ENCODE assay signal across 7 mouse cellular contexts in the genomic region with DNA sequence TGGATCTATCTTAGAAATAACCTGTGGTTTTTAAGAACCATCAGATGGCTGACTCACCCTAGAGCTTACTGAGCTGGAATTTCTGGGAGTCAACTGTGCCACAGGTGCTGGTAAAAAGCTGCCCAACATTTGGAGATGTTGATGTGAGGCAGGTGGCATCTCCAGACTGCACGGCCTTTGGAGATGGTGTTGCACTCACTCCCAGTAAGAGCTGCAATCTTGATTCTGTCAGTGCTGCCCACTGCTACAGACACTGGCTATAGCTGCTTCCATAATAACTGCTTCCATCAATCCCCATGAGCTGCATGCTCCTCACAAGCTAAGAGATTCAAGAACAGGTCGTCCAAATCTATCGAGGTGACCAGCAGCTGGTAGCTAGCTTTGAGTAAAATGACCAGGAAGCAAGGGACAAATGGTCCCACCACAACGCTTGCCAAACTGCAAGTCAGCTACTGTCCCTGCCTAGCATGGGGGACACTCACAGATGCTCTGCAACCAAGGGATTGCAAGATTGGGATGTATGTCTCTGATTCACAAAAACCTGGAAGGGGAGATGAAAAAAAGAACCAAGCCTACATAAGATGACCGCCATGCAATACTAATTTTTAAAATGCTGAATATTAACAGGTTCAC. TPM values are rescaled to one million over a fixed set of nuclear protein-coding genes. Genes with fewer than 3 reads are reported as not detected.
DNase-seq lines count a peak whose midpoint lies in the region; ATAC-seq and TF ChIP-seq lines count a peak whose summit lies in the region.

No protein-coding gene starts in this region.

- H3K27me3 ChIP-seq in lung, embryonic 16.5 days (ENCODE audit: control insufficient read depth, insufficient read depth, low read depth, low read length): peaks cover 2% of the 10 kb centered on the region; the same call in 1 of the 2 replicates
- H3K27me3 ChIP-seq in embryonic facial prominence, embryonic 15.5 days: 0 out of 2 replicates have a peak, but pooled peaks cover 2% of the 10 kb centered on the region
- H3K27me3 ChIP-seq in limb, embryonic 10.5 days (ENCODE audit: low read depth, poor library complexity, severe bottlenecking): peaks cover 10% of the 10 kb centered on the region
- no peaks in the 10 kb centered on the region for H3K27me3 ChIP-seq in neural tube, embryonic 15.5 days (replicated peaks)

- no peak for DNase-seq in lung, adult 2 months
- no peak for DNase-seq in limb, embryonic 10.5 days (ENCODE audit: low spot score)
- DNase-seq in yolk sac, embryonic 10.5 days (ENCODE audit: low spot score): no peak
- no peak for DNase-seq in embryo, embryonic 9.5 days (ENCODE audit: extremely low spot score)

- TF ChIP-seq CTCF in lung, adult 2 months (IDR thresholded peaks at IDR 0.05; ENCODE audit: insufficient read depth, low read length): no peak

- peaks cover 11% of the 10 kb centered on the region for H3K36me3 ChIP-seq in lung, embryonic 16.5 days (ENCODE audit: control insufficient read depth, insufficient read depth, low read length)
- H3K36me3 ChIP-seq in embryonic facial prominence, embryonic 15.5 days: peaks cover 29% of the 10 kb centered on the region
- H3K36me3 ChIP-seq in limb, embryonic 10.5 days: peaks cover 35% of the 10 kb centered on the region
- peaks cover 28% of the 10 kb centered on the region for H3K36me3 ChIP-seq in neural tube, embryonic 15.5 days

- peaks cover 16% of the 10 kb centered on the region for H3K4me1 ChIP-seq in lung, embryonic 16.5 days (replicated peaks; ENCODE audit: control insufficient read depth, insufficient read depth, low read length)
- no peaks in the 10 kb centered on the region for H3K4me1 ChIP-seq in lung, adult 2 months (ENCODE audit: control insufficient read depth, insufficient read depth, low read length)
- peaks cover 17% of the 10 kb centered on the region for H3K4me1 ChIP-seq in embryonic facial prominence, embryonic 15.5 days
- H3K4me1 ChIP-seq in limb, embryonic 10.5 days: peaks cover 19% of the 10 kb centered on the region
- peaks cover 28% of the 10 kb centered on the region for H3K4me1 ChIP-seq in neural tube, embryonic 15.5 days

- no peak overlapping the region for H3K27ac ChIP-seq in lung, embryonic 16.5 days (ENCODE audit: low read length)
- H3K27ac ChIP-seq in embryonic facial prominence, embryonic 15.5 days (replicated peaks): no peak overlapping the region
- H3K27ac ChIP-seq in limb, embryonic 10.5 days: no peak overlapping the region
- no peak overlapping the region for H3K27ac ChIP-seq in neural tube, embryonic 15.5 days (replicated peaks)

- H3K9me3 ChIP-seq in lung, embryonic 16.5 days (ENCODE audit: control insufficient read depth, low read length): no peaks in the 10 kb centered on the region
- H3K9me3 ChIP-seq in embryonic facial prominence, embryonic 15.5 days (replicated peaks): no peaks in the 10 kb centered on the region
- H3K9me3 ChIP-seq in limb, embryonic 10.5 days (replicated peaks): no peaks in the 10 kb centered on the region
- no peaks in the 10 kb centered on the region for H3K9me3 ChIP-seq in neural tube, embryonic 15.5 days (replicated peaks)

- WGBS in lung, embryonic 16.5 days: 74% methylated on average over 5 of the region's 5 CpGs
- 67% methylated on average over 5 of the region's 5 CpGs for WGBS in lung, adult 2 months
- WGBS in embryonic facial prominence, embryonic 15.5 days: 80% methylated on average over 5 of the region's 5 CpGs
- WGBS in limb, embryonic 10.5 days: 80% methylated on average over 5 of the region's 5 CpGs
- 80% methylated on average over 5 of the region's 5 CpGs for WGBS in neural tube, embryonic 15.5 days

- no peak for TF ChIP-seq POLR2A in lung, adult 2 months (IDR thresholded peaks at IDR 0.05; ENCODE audit: borderline replicate concordance, extremely low read depth, low read depth, low read length)

- H3K4me2 ChIP-seq in lung, embryonic 16.5 days (ENCODE audit: low read depth, low read length): peak overlapping the region; percentile 70
- H3K4me2 ChIP-seq in embryonic facial prominence, embryonic 15.5 days (replicated peaks): peak overlapping the region; percentile 67
- peak overlapping the region; percentile 71 for H3K4me2 ChIP-seq in neural tube, embryonic 15.5 days

- peak overlapping the region; percentile 79 for H3K9ac ChIP-seq in lung, embryonic 16.5 days (ENCODE audit: low read length)
- H3K9ac ChIP-seq in embryonic facial prominence, embryonic 15.5 days: no peak overlapping the region
- peak overlapping the region; percentile 85 for H3K9ac ChIP-seq in neural tube, embryonic 15.5 days (replicated peaks)

- no peak for ATAC-seq in lung, embryonic 16.5 days (ENCODE audit: low read depth)
- ATAC-seq in embryonic facial prominence, embryonic 15.5 days (ENCODE audit: insufficient number of reproducible peaks, low FRiP score, low TSS enrichment, low read depth): no peak
- no peak for ATAC-seq in neural tube, embryonic 15.5 days (ENCODE audit: low FRiP score)

- H3K4me3 ChIP-seq in lung, embryonic 16.5 days (ENCODE audit: low read length): peak overlapping the region; percentile 70
- no peak overlapping the region for H3K4me3 ChIP-seq in lung, adult 2 months (replicated peaks; ENCODE audit: extremely low read depth, low read depth, low read length)
- H3K4me3 ChIP-seq in embryonic facial prominence, embryonic 15.5 days (replicated peaks): peak overlapping the region; percentile 80
- peak overlapping the region; percentile 70 for H3K4me3 ChIP-seq in limb, embryonic 10.5 days
- peak overlapping the region; percentile 71 for H3K4me3 ChIP-seq in neural tube, embryonic 15.5 days (replicated peaks)

RNA-seq across cellular contexts. Expression of a gene that starts 1.3 kb away (rescaled TPM):
- 16.2 and 17.6 TPM in 2 replicates for polyA plus RNA-seq in lung, embryonic 16.5 days (2015; fragmentation: Nextera tagmentation; extraction: Ambion mirVana)
- 1.1 and 2.2 TPM in 2 replicates for polyA plus RNA-seq in lung, adult 2 months (2012; rRNA removed)
- 19.5 and 22.1 TPM in 2 replicates for polyA plus RNA-seq in embryonic facial prominence, embryonic 15.5 days (2015; fragmentation: Nextera tagmentation; extraction: Ambion mirVana)
- polyA plus RNA-seq in limb, embryonic 10.5 days (2016; fragmentation: Nextera tagmentation; extraction: Ambion mirVana): 19.0 and 21.3 TPM in 2 replicates
- polyA plus RNA-seq in neural tube, embryonic 15.5 days (2015; fragmentation: Nextera tagmentation; extraction: Ambion mirVana): 11.6 and 14.1 TPM in 2 replicates

RNA-seq across cellular contexts. Expression of a gene that starts 4.8 kb away (rescaled TPM):
- polyA plus RNA-seq in lung, embryonic 16.5 days (2015; fragmentation: Nextera tagmentation; extraction: Ambion mirVana): 1.3 and 2.3 TPM in 2 replicates
- not detected in 2 replicates for polyA plus RNA-seq in lung, adult 2 months (2012; rRNA removed)
- 3.5 and 3.8 TPM in 2 replicates for polyA plus RNA-seq in embryonic facial prominence, embryonic 15.5 days (2015; fragmentation: Nextera tagmentation; extraction: Ambion mirVana)
- polyA plus RNA-seq in limb, embryonic 10.5 days (2016; fragmentation: Nextera tagmentation; extraction: Ambion mirVana): 0.41 TPM in 1 of 2 replicates, not detected in the other
- polyA plus RNA-seq in neural tube, embryonic 15.5 days (2015; fragmentation: Nextera tagmentation; extraction: Ambion mirVana): 4.3 and 5.2 TPM in 2 replicates

RNA-seq across cellular contexts. Expression of a gene that starts 47.2 kb away (rescaled TPM):
- polyA plus RNA-seq in lung, embryonic 16.5 days (2015; fragmentation: Nextera tagmentation; extraction: Ambion mirVana): 38.8 and 42.5 TPM in 2 replicates
- polyA plus RNA-seq in lung, adult 2 months (2012; rRNA removed): 5.0 and 6.8 TPM in 2 replicates
- 35.7 and 38.6 TPM in 2 replicates for polyA plus RNA-seq in embryonic facial prominence, embryonic 15.5 days (2015; fragmentation: Nextera tagmentation; extraction: Ambion mirVana)
- polyA plus RNA-seq in limb, embryonic 10.5 days (2016; fragmentation: Nextera tagmentation; extraction: Ambion mirVana): 32.0 and 33.9 TPM in 2 replicates
- 88.6 and 106 TPM in 2 replicates for polyA plus RNA-seq in neural tube, embryonic 15.5 days (2015; fragmentation: Nextera tagmentation; extraction: Ambion mirVana)
